Mouse (Mus musculus) urinary bladder, postnatal 25 days (tissue): Measurements from ENCODE around the gene Gpr83.
"Not testable (repeated sequence)": the region's sequence is repeated elsewhere in the genome, so short reads cannot be mapped to it uniquely, and the experiment has no call there.

Experiments
- DNase-seq: peaks from one replicate; pipeline ENCODE4 v3.0.0; 2022; ENCODE audit warnings: low spot score

The Gpr83 gene

GRCm38 (mm10) chr9:14870377-14870776, 10.4 kb downstream of the Gpr83 start:
- DNase-seq, result no peak

GRCm38 (mm10) chr9:14870802-14871201, 10.8 kb downstream of the Gpr83 start:
- no peak for DNase-seq

- DNase-seq, result no peak
Observed at GRCm38 (mm10) chr9:14871536-14871935, 11.5 kb downstream of the Gpr83 start.

- DNase-seq, result no peak
Observed at GRCm38 (mm10) chr9:14872181-14872930, 12.3 kb downstream of the Gpr83 start.

- no peak for DNase-seq
Observed at GRCm38 (mm10) chr9:14875743-14876507, 15.9 kb downstream of the Gpr83 start.

GRCm38 (mm10) chr9:14876566-14876965, 16.6 kb downstream of the Gpr83 start:
- DNase-seq, result not testable (repeated sequence)

GRCm38 (mm10) chr9:14884641-14885040, 24.6 kb downstream of the Gpr83 start:
- DNase-seq, result no peak

- no peak for DNase-seq
Observed at GRCm38 (mm10) chr9:14885151-14885550, 25.1 kb downstream of the Gpr83 start.

- no peak for DNase-seq
Observed at GRCm38 (mm10) chr9:14885954-14886353, 25.9 kb downstream of the Gpr83 start.

GRCm38 (mm10) chr9:14887787-14888382, 27.9 kb downstream of the Gpr83 start:
- DNase-seq, result no peak

GRCm38 (mm10) chr9:14888671-14889070, 28.7 kb downstream of the Gpr83 start:
- DNase-seq, result no peak

- no peak for DNase-seq
Observed at GRCm38 (mm10) chr9:14890699-14891098, 30.7 kb downstream of the Gpr83 start.

GRCm38 (mm10) chr9:14891891-14892290, 31.9 kb downstream of the Gpr83 start:
- DNase-seq, result no peak

- no peak for DNase-seq
Observed at GRCm38 (mm10) chr9:14893388-14893787, 33.4 kb downstream of the Gpr83 start.

- no peak for DNase-seq
Observed at GRCm38 (mm10) chr9:14894628-14895027, 34.6 kb downstream of the Gpr83 start.

GRCm38 (mm10) chr9:14895237-14895835, 35.3 kb downstream of the Gpr83 start:
- DNase-seq, result no peak

GRCm38 (mm10) chr9:14897102-14897501, 37.1 kb downstream of the Gpr83 start:
- no peak for DNase-seq

- DNase-seq, result no peak
Observed at GRCm38 (mm10) chr9:14901757-14902156, 41.7 kb downstream of the Gpr83 start.

GRCm38 (mm10) chr9:14902416-14902815, 42.4 kb downstream of the Gpr83 start:
- no peak for DNase-seq

GRCm38 (mm10) chr9:14903006-14903405, 43.0 kb downstream of the Gpr83 start:
- no peak for DNase-seq

- no peak for DNase-seq
Observed at GRCm38 (mm10) chr9:14903581-14904378, 43.8 kb downstream of the Gpr83 start, which contains the start of gene Izumo1r. Gene Izumo1r (minus strand): TSS chr9:14903949.
